8 mouse cellular contexts compared by ENCODE assay signal in genomic region chr7:24505447-24506064, GRCm38 (mm10). TPM values are rescaled to one million over a fixed set of nuclear protein-coding genes. Genes with fewer than 3 reads are reported as not detected.
DNase-seq lines count a peak whose midpoint lies in the region; ATAC-seq and TF ChIP-seq lines count a peak whose summit lies in the region.

No protein-coding gene starts in this region.

- H3K4me1 ChIP-seq in kidney, adult 2 months (ENCODE audit: control insufficient read depth, insufficient read depth, low read length), result peaks cover 11% of the 10 kb centered on the region; the same call in 1 of the 2 replicates
- H3K4me1 ChIP-seq in embryonic facial prominence, embryonic 10.5 days, result peaks cover 48% of the 10 kb centered on the region
- H3K4me1 ChIP-seq in hindbrain, embryonic 13.5 days (replicated peaks), result peaks cover 56% of the 10 kb centered on the region
- H3K4me1 ChIP-seq in midbrain, embryonic 16.5 days (ENCODE audit: control insufficient read depth, insufficient read depth, low read length), result peaks cover 35% of the 10 kb centered on the region

- H3K9me3 ChIP-seq in embryonic facial prominence, embryonic 10.5 days, result no peaks in the 10 kb centered on the region; the same call in 1 of the 2 replicates
- H3K9me3 ChIP-seq in hindbrain, embryonic 13.5 days, result no peaks in the 10 kb centered on the region
- H3K9me3 ChIP-seq in midbrain, embryonic 16.5 days (replicated peaks; ENCODE audit: control insufficient read depth, low read length, poor library complexity, severe bottlenecking), result no peaks in the 10 kb centered on the region

- no peak for ATAC-seq in hindbrain, embryonic 13.5 days (ENCODE audit: low FRiP score)
- ATAC-seq in midbrain, embryonic 16.5 days, result no peak
- ATAC-seq in erythroid progenitor cell, adult 5-6 weeks (replicated peaks; ENCODE audit: low FRiP score, poor library complexity, severe bottlenecking), result no peak

- H3K27ac ChIP-seq in kidney, adult 2 months (ENCODE audit: insufficient read depth, low read depth, low read length), result peak overlapping the region; percentile 18; the same call in 1 of the 2 replicates
- H3K27ac ChIP-seq in embryonic facial prominence, embryonic 10.5 days (replicated peaks), result peak overlapping the region; percentile 93; the same call in 1 of the 2 replicates
- peak overlapping the region; percentile 100 for H3K27ac ChIP-seq in hindbrain, embryonic 13.5 days
- H3K27ac ChIP-seq in midbrain, embryonic 16.5 days (ENCODE audit: low read length), result peak overlapping the region; percentile 99

- H3K4me3 ChIP-seq in kidney, adult 2 months (ENCODE audit: insufficient read depth, low read depth, low read length), result no peak overlapping the region
- H3K4me3 ChIP-seq in embryonic facial prominence, embryonic 10.5 days, result peak overlapping the region; percentile 67; the same call in 1 of the 2 replicates
- H3K4me3 ChIP-seq in hindbrain, embryonic 13.5 days, result peak overlapping the region; percentile 61
- H3K4me3 ChIP-seq in midbrain, embryonic 16.5 days (ENCODE audit: low read depth, low read length), result peak overlapping the region; percentile 65; the same call in 1 of the 2 replicates

- no peak for TF ChIP-seq CTCF in kidney, adult 2 months (conservative IDR thresholded peaks at IDR 0.05; ENCODE audit: insufficient read depth, insufficient read length, low read depth, low read length)

- no peaks in the 10 kb centered on the region for H3K36me3 ChIP-seq in kidney, adult 2 months (ENCODE audit: control insufficient read depth, insufficient read depth, low read length)
- H3K36me3 ChIP-seq in embryonic facial prominence, embryonic 10.5 days (replicated peaks), result peaks cover 22% of the 10 kb centered on the region
- peaks cover 33% of the 10 kb centered on the region for H3K36me3 ChIP-seq in hindbrain, embryonic 13.5 days
- peaks cover 15% of the 10 kb centered on the region for H3K36me3 ChIP-seq in midbrain, embryonic 16.5 days (ENCODE audit: control insufficient read depth, insufficient read depth, low read length)

- no peak for TF ChIP-seq POLR2A in kidney, adult 2 months (IDR thresholded peaks at IDR 0.05; ENCODE audit: low read depth, low read length)

- no peak for DNase-seq in kidney, adult 2 months
- DNase-seq in kidney, adult 18-20 months, result no peak
- DNase-seq in embryonic facial prominence, embryonic 10.5 days (ENCODE audit: low spot score), result no peak
- DNase-seq in thymus, postnatal 10 days (ENCODE audit: low spot score in 2 of 2), result no peak
- DNase-seq in spleen, adult 12 weeks (ENCODE audit: low spot score), result no peak

- no peaks in the 10 kb centered on the region for H3K27me3 ChIP-seq in kidney, adult 2 months (replicated peaks; ENCODE audit: control insufficient read depth, insufficient read depth, low read length)
- peaks cover 34% of the 10 kb centered on the region for H3K27me3 ChIP-seq in embryonic facial prominence, embryonic 10.5 days (replicated peaks; ENCODE audit: low read depth, poor library complexity, severe bottlenecking)
- no peaks in the 10 kb centered on the region for H3K27me3 ChIP-seq in hindbrain, embryonic 13.5 days
- no peaks in the 10 kb centered on the region for H3K27me3 ChIP-seq in midbrain, embryonic 16.5 days (ENCODE audit: control insufficient read depth, insufficient read depth, low read depth, low read length)

- peak overlapping the region; percentile 90 for H3K9ac ChIP-seq in hindbrain, embryonic 13.5 days
- H3K9ac ChIP-seq in midbrain, embryonic 16.5 days (ENCODE audit: low read depth, low read length), result peak overlapping the region; percentile 43; the same call in 1 of the 2 replicates

- WGBS in kidney, adult 2 months, result 52% methylated on average over 15 of the region's 15 CpGs
- 20% methylated on average over 15 of the region's 15 CpGs for WGBS in embryonic facial prominence, embryonic 10.5 days
- WGBS in hindbrain, embryonic 13.5 days, result 11% methylated on average over 15 of the region's 15 CpGs
- 7% methylated on average over 15 of the region's 15 CpGs for WGBS in midbrain, embryonic 16.5 days

- H3K4me2 ChIP-seq in hindbrain, embryonic 13.5 days, result peak overlapping the region; percentile 69
- H3K4me2 ChIP-seq in midbrain, embryonic 16.5 days (ENCODE audit: low read length), result peak overlapping the region; percentile 79

RNA-seq across cellular contexts. Expression of gene Zfp428, which starts 1.2 kb away (rescaled TPM):
- polyA plus RNA-seq in kidney, adult 2 months (2012; rRNA removed), result 9.5 and 17.1 TPM in 2 replicates
- 100.0 and 110 TPM in 2 replicates for polyA plus RNA-seq in embryonic facial prominence, embryonic 10.5 days (2016; fragmentation: Nextera tagmentation; extraction: Ambion mirVana)
- 259 and 270 TPM in 2 replicates for polyA plus RNA-seq in hindbrain, embryonic 13.5 days (2015; fragmentation: Nextera tagmentation; extraction: Ambion mirVana)
- 298 and 327 TPM in 2 replicates for polyA plus RNA-seq in midbrain, embryonic 16.5 days (2015; fragmentation: Nextera tagmentation; extraction: Ambion mirVana)
- total RNA-seq in erythroid progenitor cell, adult 5-6 weeks (2015; ENCODE audit: low replicate concordance), result 0.84 TPM in 1 of 2 replicates, not detected in the other
- total RNA-seq in erythroid progenitor cell, adult 5-6 weeks (2017; ENCODE audit: low replicate concordance), result 2.0 TPM in 1 of 2 replicates, not detected in the other

RNA-seq across cellular contexts. Expression of gene AC161166.1, which starts 6.7 kb away (rescaled TPM):
- not detected in 2 replicates for polyA plus RNA-seq in kidney, adult 2 months (2012; rRNA removed)
- polyA plus RNA-seq in embryonic facial prominence, embryonic 10.5 days (2016; fragmentation: Nextera tagmentation; extraction: Ambion mirVana), result 1.2 TPM in 2 replicates
- 1.1 and 1.6 TPM in 2 replicates for polyA plus RNA-seq in hindbrain, embryonic 13.5 days (2015; fragmentation: Nextera tagmentation; extraction: Ambion mirVana)
- polyA plus RNA-seq in midbrain, embryonic 16.5 days (2015; fragmentation: Nextera tagmentation; extraction: Ambion mirVana), result 1.6 and 1.7 TPM in 2 replicates
- not detected in 2 replicates for total RNA-seq in erythroid progenitor cell, adult 5-6 weeks (2015; ENCODE audit: low replicate concordance)
- not detected in 2 replicates for total RNA-seq in erythroid progenitor cell, adult 5-6 weeks (2017; ENCODE audit: low replicate concordance)

RNA-seq across cellular contexts. Expression of gene Cadm4, which starts 23.7 kb away (rescaled TPM):
- 54.7 and 66.4 TPM in 2 replicates for polyA plus RNA-seq in kidney, adult 2 months (2012; rRNA removed)
- polyA plus RNA-seq in embryonic facial prominence, embryonic 10.5 days (2016; fragmentation: Nextera tagmentation; extraction: Ambion mirVana), result 5.0 and 5.7 TPM in 2 replicates
- polyA plus RNA-seq in hindbrain, embryonic 13.5 days (2015; fragmentation: Nextera tagmentation; extraction: Ambion mirVana), result 67.2 and 67.9 TPM in 2 replicates
- 63.2 and 75.3 TPM in 2 replicates for polyA plus RNA-seq in midbrain, embryonic 16.5 days (2015; fragmentation: Nextera tagmentation; extraction: Ambion mirVana)
- total RNA-seq in erythroid progenitor cell, adult 5-6 weeks (2015; ENCODE audit: low replicate concordance), result not detected in 2 replicates
- total RNA-seq in erythroid progenitor cell, adult 5-6 weeks (2017; ENCODE audit: low replicate concordance), result not detected in 2 replicates

RNA-seq across cellular contexts. Expression of gene Irgq, which starts 24.9 kb away (rescaled TPM):
- polyA plus RNA-seq in kidney, adult 2 months (2012; rRNA removed), result 15.4 and 17.4 TPM in 2 replicates
- polyA plus RNA-seq in embryonic facial prominence, embryonic 10.5 days (2016; fragmentation: Nextera tagmentation; extraction: Ambion mirVana), result 8.2 and 8.9 TPM in 2 replicates
- 21.1 TPM in 2 replicates for polyA plus RNA-seq in hindbrain, embryonic 13.5 days (2015; fragmentation: Nextera tagmentation; extraction: Ambion mirVana)
- 26.3 and 26.9 TPM in 2 replicates for polyA plus RNA-seq in midbrain, embryonic 16.5 days (2015; fragmentation: Nextera tagmentation; extraction: Ambion mirVana)
- total RNA-seq in erythroid progenitor cell, adult 5-6 weeks (2015; ENCODE audit: low replicate concordance), result 1.1 and 1.3 TPM in 2 replicates
- 0.90 and 2.8 TPM in 2 replicates for total RNA-seq in erythroid progenitor cell, adult 5-6 weeks (2017; ENCODE audit: low replicate concordance)

RNA-seq across cellular contexts. Expression of gene Pinlyp, which starts 40.4 kb away (rescaled TPM):
- polyA plus RNA-seq in kidney, adult 2 months (2012; rRNA removed), result not detected in 2 replicates
- polyA plus RNA-seq in embryonic facial prominence, embryonic 10.5 days (2016; fragmentation: Nextera tagmentation; extraction: Ambion mirVana), result not detected in 2 replicates
- polyA plus RNA-seq in hindbrain, embryonic 13.5 days (2015; fragmentation: Nextera tagmentation; extraction: Ambion mirVana), result not detected in 2 replicates
- polyA plus RNA-seq in midbrain, embryonic 16.5 days (2015; fragmentation: Nextera tagmentation; extraction: Ambion mirVana), result not detected in 2 replicates
- not detected in 2 replicates for total RNA-seq in erythroid progenitor cell, adult 5-6 weeks (2015; ENCODE audit: low replicate concordance)
- not detected in 2 replicates for total RNA-seq in erythroid progenitor cell, adult 5-6 weeks (2017; ENCODE audit: low replicate concordance)

Comparison
In these comparisons a context has a peak if more than half of its experiments do, and no peak if none do; other contexts are left out.
1. H3K27ac ChIP-seq: peak in every context shown above with its lines; median percentile 100 in hindbrain, embryonic 13.5 days; 99 in midbrain, embryonic 16.5 days; 93 in embryonic facial prominence, embryonic 10.5 days; 18 in kidney, adult 2 months.